Mouse (Mus musculus) lung, postnatal 10 days (tissue): ENCODE data around the gene Gm49416.

Experiments
- DNase-seq: peaks from one replicate; pipeline ENCODE4 v3.0.0; 2021

The Gm49416 gene

GRCm38 (mm10) chr19:8921741-8922140 lies 33.0 kb downstream of the Gm49416 start:
- DNase-seq: no peak

DNA sequence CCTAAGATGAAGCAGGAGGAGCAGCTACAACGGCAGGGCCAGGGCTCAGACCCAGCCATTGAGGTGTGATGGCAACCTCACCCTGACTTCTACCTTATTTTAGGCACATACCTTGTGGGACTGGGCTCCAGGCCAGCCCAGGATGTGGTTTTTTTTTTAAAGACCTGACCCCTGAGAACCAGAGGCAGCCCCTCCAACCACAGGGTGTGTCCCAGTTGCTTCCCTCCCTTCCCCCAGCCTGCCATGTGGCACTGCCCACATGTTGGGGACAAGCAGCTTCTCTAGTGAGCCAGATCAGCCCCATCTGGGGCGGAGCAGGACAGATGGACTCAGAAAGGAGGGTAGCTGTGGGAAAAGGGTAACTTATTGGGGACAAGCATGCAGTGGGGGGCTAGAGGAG lies 38.0 kb downstream of the Gm49416 start:
- no peak for DNase-seq

DNA sequence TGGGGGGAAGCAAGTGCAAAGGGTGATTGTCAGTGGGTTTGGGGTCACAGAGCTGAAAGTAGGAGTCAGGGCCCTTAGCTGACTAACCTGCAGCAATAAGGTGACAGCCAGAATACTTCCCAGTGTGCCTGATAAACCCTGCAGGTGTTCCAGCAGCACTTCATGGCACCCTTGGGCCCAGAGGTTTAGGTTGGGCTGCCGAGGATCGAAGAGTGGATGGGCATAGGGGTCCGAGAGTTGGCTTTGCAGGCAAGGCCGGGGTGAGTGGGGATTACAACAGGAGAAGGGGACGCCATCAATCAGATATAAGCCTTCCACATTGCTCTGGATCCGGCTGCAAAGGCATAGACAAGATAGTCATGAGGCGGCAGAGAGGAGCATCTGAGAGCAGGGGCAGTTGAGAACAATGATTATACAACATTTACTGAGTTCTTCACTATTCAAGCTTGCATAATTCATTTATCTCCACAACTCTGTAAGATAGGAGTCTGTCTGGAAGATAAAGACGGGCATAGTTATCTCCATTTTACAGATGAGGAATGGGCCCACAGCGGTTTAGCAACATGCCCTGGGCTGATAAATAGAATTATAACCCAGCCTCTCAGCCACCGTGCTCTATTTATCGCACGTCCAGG lies 39.3 kb downstream of the Gm49416 start:
- DNase-seq: no peak

DNA sequence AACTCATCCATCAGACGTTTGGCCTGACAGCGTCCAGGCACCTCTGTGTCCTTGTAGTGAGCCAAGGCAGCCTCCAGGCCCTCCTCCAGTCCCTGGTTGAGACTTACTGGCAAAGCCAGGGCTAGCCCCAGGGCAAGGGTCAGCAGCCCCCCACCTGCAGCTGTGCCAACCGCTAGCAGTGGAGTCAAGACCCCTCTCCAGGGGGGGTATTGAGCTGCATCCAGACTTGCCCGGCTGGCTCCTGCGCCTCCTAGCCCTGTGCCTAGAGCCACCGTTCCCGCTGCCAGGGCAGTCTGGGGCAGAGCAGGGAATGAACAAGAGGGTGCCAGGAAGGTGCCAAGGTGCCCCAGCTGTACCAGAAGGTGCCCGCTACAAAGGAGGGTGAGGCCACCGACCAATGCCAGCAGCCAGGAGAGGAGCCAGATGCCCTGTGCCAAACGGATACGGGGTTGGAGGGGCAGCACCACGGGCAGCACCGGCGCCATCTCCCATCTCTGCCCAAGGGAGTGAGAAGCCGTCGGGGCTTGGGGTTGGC lies 40.0 kb downstream of the Gm49416 start:
- no peak for DNase-seq

GRCm38 (mm10) chr19:8929224-8930088 lies 40.7 kb downstream of the Gm49416 start, which contains the start of the genes Rom1 and Eml3:
Gene Rom1 (minus strand): TSS chr19:8929356.
Gene Eml3 (plus strand): TSS chr19:8929552.
- DNase-seq: peak; percentile 96

- DNase-seq: no peak
These were observed 41.4 kb downstream of the Gm49416 start for GRCm38 (mm10) chr19:8930117-8930516.

GRCm38 (mm10) chr19:8930771-8931170 lies 42.0 kb downstream of the Gm49416 start:
- no peak for DNase-seq

DNA sequence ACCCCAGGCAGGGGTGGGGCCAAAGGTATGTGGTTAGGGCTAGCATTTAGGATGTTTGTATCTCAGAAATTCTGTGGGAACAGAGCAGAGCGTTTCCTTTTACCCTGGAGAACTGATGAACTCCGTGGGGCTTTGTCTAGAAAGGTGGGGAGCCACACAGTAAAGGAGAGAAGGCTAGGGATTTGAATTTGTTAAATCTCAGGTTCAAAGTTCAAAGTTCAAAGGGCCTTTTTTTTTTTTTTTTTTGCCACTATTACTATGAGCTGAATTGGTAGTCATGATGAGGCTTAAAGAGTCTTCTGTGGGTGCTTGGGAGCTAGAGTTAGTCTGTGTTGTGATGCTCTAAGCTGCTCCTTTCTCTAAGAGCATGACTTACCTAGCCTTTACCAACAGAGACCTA lies 48.0 kb downstream of the Gm49416 start:
- no peak for DNase-seq

- DNase-seq: no peak
These were observed 51.9 kb downstream of the Gm49416 start for GRCm38 (mm10) chr19:8940526-8941133.

GRCm38 (mm10) chr19:8941136-8941514 lies 52.4 kb downstream of the Gm49416 start:
- DNase-seq: no peak

DNA sequence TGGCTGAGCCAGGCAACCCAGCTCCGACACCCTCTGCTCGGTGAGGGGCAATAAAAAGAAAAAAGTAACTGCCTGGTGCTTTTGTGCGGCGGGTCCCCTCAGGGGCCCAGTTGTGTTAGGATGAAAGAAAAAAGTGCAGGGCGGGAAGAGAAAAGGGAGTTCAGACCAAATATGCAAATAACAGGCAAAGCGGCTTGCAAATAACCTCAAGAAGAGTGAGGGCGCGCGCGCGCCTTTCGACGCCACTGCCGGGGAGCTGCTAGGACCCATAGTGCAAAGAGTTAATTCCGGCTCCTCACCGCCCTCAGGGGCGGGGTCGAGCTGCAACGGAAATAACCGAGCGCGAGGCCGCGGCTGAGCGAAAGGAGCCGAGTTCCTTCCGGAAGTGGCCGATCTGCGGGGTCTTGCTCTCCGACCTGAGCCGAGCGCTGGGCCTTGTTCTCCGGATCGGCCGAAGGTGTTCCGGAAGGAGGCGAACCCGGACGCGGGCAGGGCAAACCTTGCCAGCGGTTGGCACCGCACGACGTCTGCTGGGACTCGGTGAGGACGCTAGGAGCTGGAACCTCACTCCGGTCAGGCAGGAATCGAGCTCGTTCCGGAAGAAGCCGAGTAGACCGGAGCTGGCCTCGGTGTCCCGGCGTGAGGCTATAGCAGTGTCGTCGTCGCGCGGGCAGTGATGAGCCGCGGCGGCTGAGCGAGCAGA lies 52.9 kb downstream of the Gm49416 start, which contains the start of gene Mta2:
Gene Mta2, plus strand, starts transcription at position 361 of the 703 bp plus-strand sequence.
- peak; percentile 98 for DNase-seq

DNA sequence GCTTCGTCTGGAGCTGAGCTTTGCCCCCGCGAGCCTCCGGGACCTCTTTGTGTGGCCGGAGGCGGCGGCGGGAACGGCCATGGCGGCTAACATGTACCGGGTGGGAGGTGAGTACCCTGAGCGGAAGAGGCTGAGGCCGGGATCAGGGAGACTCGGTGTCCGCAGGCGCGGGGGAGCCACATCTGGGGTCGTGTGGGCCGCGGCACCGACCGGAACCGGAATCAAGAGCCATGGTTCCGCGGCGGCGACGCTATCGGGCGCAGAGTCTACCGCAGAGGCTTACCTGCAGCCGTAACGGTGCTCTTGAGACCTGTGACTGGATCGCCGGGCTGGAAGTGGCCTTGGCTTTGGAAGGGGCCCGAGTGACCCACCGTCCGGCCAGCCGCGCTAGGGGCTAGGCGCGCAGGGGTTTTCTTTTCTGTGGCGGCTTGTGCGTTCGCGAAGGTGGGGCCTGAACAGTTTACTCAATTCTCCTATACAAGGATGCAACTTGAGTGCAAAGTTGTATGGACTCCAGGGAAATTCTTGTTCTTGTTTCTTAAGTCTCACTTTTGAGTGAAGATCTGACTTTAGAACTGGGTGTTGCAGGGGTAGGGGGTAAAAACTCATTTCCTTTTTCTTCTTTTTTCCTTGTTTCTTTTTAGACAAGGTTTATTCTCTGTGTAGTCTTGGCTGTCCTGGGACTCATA lies 53.7 kb downstream of the Gm49416 start:
- peak; percentile 61 for DNase-seq

DNA sequence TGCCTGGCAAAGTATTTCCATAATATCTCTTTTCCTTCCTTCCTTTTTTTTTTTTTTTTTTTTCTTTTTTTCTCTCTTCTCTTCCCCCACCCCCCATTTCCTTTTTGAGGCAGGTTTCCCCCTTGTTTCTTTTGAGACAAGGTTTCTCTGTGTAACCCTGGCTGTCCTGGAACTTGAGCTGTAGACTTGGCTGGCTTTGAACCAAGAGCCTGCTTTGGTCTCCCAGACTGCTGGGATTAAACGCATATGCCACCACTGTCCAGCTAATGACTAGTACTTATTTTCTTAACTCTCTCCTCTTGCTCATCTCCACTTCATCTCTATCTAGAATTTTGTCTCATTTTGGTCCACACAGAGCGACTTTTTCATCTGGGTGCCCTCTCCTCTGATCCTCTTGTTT lies 54.3 kb downstream of the Gm49416 start:
- no peak for DNase-seq

DNA sequence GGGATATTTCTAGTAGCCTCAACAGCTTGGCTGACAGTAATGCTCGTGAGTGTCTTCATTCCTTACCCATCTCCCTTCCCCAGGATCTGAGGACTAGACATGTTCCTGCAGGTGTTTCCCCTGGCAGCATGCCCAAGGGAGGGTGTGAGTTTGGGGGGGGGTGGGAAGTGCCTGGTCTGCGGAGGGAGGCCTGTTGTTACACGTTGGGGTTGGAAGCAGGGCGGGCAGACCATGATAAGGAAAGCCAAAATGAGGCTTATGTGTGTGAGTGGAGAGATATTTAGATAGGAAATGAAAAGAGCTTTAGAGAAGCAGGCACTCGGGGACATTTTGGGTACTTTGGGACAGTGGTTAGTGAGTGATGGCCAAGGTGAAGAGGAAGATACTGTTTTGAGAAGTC lies 55.3 kb downstream of the Gm49416 start:
- DNase-seq: no peak

DNA sequence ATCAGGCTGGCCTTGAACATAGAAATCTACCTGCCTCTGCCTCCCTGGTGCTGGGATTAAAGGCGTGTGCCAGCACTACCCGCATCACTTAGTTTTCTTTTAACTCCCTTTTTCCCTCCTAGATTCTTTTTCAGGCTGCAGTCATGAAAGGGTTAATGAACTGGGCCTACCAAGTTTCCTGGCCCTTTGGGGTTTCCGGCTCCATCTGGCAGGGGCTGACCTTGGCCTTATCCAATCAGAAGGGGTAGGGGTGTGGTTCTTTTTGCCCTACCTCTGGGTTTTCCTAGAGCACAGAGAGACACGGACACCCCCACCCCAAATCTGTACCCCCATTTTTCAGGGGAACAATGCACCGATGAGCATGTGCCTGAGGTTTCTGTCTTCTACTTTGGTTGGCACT lies 56.0 kb downstream of the Gm49416 start:
- peak; percentile 94 for DNase-seq
